Mouse (Mus musculus) hindbrain, embryonic 13.5 days (tissue): Measurements from ENCODE around the gene Gk5. TPM values are rescaled to one million over a fixed set of nuclear protein-coding genes. Genes with fewer than 3 reads are reported as not detected.

Experiments used
- ATAC-seq: fragments of 200-750 bp; cut with Nextera tagmentation; 2 replicates; pipeline ENCODE4 v1.8.0; 2017; ENCODE audit warnings: moderate TSS enrichment; ENCODE audit not compliant: low FRiP score
- H3K27ac ChIP-seq: fragments of 300-500 bp; sonication (generic); 2 replicates; pipeline ENCODE4 v1.5.1; 2015; ENCODE audit warnings: inconsistent platforms, mild to moderate bottlenecking, moderate library complexity
- H3K27me3 ChIP-seq: fragments of 300-500 bp; sonication (generic); 2 replicates; pipeline ENCODE4 v1.6.1; 2015; ENCODE audit warnings: mild to moderate bottlenecking, inconsistent platforms
- H3K36me3 ChIP-seq: fragments of 300-500 bp; sonication (generic); 2 replicates; pipeline ENCODE4 v1.6.1; 2015; ENCODE audit warnings: mild to moderate bottlenecking, inconsistent platforms
- H3K4me1 ChIP-seq: fragments of 300-500 bp; sonication (generic); replicated peaks from 2 replicates; pipeline ENCODE4 v1.6.1; 2015; ENCODE audit warnings: inconsistent platforms
- H3K4me2 ChIP-seq: fragments of 300-500 bp; sonication (generic); 2 replicates; pipeline ENCODE4 v1.6.1; 2015; ENCODE audit warnings: inconsistent platforms, mild to moderate bottlenecking, moderate library complexity
- H3K4me3 ChIP-seq: fragments of 300-500 bp; sonication (generic); 2 replicates; pipeline ENCODE4 v1.5.1; 2015; ENCODE audit warnings: mild to moderate bottlenecking, inconsistent platforms
- H3K9ac ChIP-seq: fragments of 300-500 bp; sonication (generic); 2 replicates; pipeline ENCODE4 v1.6.1; 2015; ENCODE audit warnings: mild to moderate bottlenecking, inconsistent platforms
- H3K9me3 ChIP-seq: fragments of 300-500 bp; sonication (generic); 2 replicates; pipeline ENCODE4 v1.6.1; 2016; ENCODE audit warnings: inconsistent platforms
- WGBS: fragments of 180-500 bp; shearing (Covaris S2); methylation state at CpG from one replicate; pipeline ENCODE4 v1.1.7; 2015; 5-methylcytosine and 5-hydroxymethylcytosine counted together
- polyA plus RNA-seq: library from polyadenylated mRNA; unstranded; fragments of >200 nt; fragmentation: Nextera tagmentation; extraction: Ambion mirVana; gene quantifications from 2 replicates; pipeline ENCODE4 v1.2.1, GENCODE M21; 2015

The Gk5 gene
- polyA plus RNA-seq, 1 experiment from 2014 or later = 2.9 TPM

GRCm38 (mm10) chr9:96197806-96198205, 78.6 kb downstream of the Gk5 start:
- H3K27me3 ChIP-seq = no peaks in the 10 kb centered on the region
- H3K9me3 ChIP-seq = no peaks in the 10 kb centered on the region
- no peak overlapping the region for H3K9ac ChIP-seq
- 0 out of 2 replicates have a peak overlapping the region, but pooled peaks have one; percentile 99 for H3K4me2 ChIP-seq
- 75% methylated on average over 9 of the region's 9 CpGs for WGBS
- H3K36me3 ChIP-seq = no peaks in the 10 kb centered on the region
- ATAC-seq = no peak
- peaks cover 21% of the 10 kb centered on the region for H3K4me1 ChIP-seq
- H3K27ac ChIP-seq = no peak overlapping the region
- no peak overlapping the region for H3K4me3 ChIP-seq

- Histone ChIP-seq H3K4me3 (no peak overlapping the region), H3K4me2 (no peak overlapping the region), H3K27ac (no peak overlapping the region), H3K9ac (no peak overlapping the region), H3K4me1 (no peaks in the 10 kb centered on the region), H3K9me3 (no peaks in the 10 kb centered on the region), H3K27me3 (no peaks in the 10 kb centered on the region), H3K36me3 (no peaks in the 10 kb centered on the region)
- 92% methylated on average over 3 of the region's 3 CpGs for WGBS
- ATAC-seq = no peak
These were observed 84.5 kb downstream of the Gk5 start for GRCm38 (mm10) chr9:96203663-96204062.

GRCm38 (mm10) chr9:96207428-96207827, 88.3 kb downstream of the Gk5 start:
- Histone ChIP-seq H3K27ac (no peak overlapping the region), H3K9me3 (no peaks in the 10 kb centered on the region), H3K9ac (no peak overlapping the region), H3K4me1 (no peaks in the 10 kb centered on the region), H3K27me3 (no peaks in the 10 kb centered on the region), H3K36me3 (no peaks in the 10 kb centered on the region), H3K4me2 (no peak overlapping the region), H3K4me3 (no peak overlapping the region)
- 96% methylated on average over 3 of the region's 3 CpGs for WGBS
- ATAC-seq = no peak

GRCm38 (mm10) chr9:96213036-96213645, 94.0 kb downstream of the Gk5 start:
- no peak overlapping the region for H3K4me2 ChIP-seq
- H3K36me3 ChIP-seq = no peaks in the 10 kb centered on the region
- 94% methylated on average over 3 of the region's 3 CpGs for WGBS
- no peaks in the 10 kb centered on the region for H3K27me3 ChIP-seq
- no peak for ATAC-seq
- H3K4me3 ChIP-seq = no peak overlapping the region
- H3K9me3 ChIP-seq = no peaks in the 10 kb centered on the region
- H3K9ac ChIP-seq = no peak overlapping the region
- H3K4me1 ChIP-seq = no peaks in the 10 kb centered on the region
- H3K27ac ChIP-seq = no peak overlapping the region

- no peaks in the 10 kb centered on the region for H3K27me3 ChIP-seq
- H3K4me3 ChIP-seq = no peak overlapping the region
- no peak for ATAC-seq
- no peaks in the 10 kb centered on the region for H3K9me3 ChIP-seq
- H3K4me2 ChIP-seq = no peak overlapping the region
- no peak overlapping the region for H3K9ac ChIP-seq
- no peak overlapping the region for H3K27ac ChIP-seq
- no peaks in the 10 kb centered on the region for H3K36me3 ChIP-seq
- no peaks in the 10 kb centered on the region for H3K4me1 ChIP-seq
- WGBS = 90% methylated on average over 2 of the region's 2 CpGs
These were observed 95.0 kb downstream of the Gk5 start for GRCm38 (mm10) chr9:96214171-96214570.

- Histone ChIP-seq H3K9ac (no peak overlapping the region), H3K4me1 (no peaks in the 10 kb centered on the region), H3K4me3 (no peak overlapping the region), H3K4me2 (no peak overlapping the region), H3K36me3 (no peaks in the 10 kb centered on the region), H3K27ac (no peak overlapping the region), H3K9me3 (no peaks in the 10 kb centered on the region), H3K27me3 (no peaks in the 10 kb centered on the region)
- no peak for ATAC-seq
- WGBS = 92% methylated on average over 1 of the region's 1 CpGs
These were observed 98.1 kb downstream of the Gk5 start for GRCm38 (mm10) chr9:96217299-96217698.

GRCm38 (mm10) chr9:96217799-96218198, 98.6 kb downstream of the Gk5 start:
- Histone ChIP-seq H3K27me3 (no peaks in the 10 kb centered on the region), H3K36me3 (no peaks in the 10 kb centered on the region), H3K4me3 (no peak overlapping the region), H3K4me2 (no peak overlapping the region), H3K27ac (no peak overlapping the region), H3K9ac (no peak overlapping the region), H3K9me3 (no peaks in the 10 kb centered on the region), H3K4me1 (no peaks in the 10 kb centered on the region)
- ATAC-seq = no peak

- H3K4me2 ChIP-seq = no peak overlapping the region
- no peaks in the 10 kb centered on the region for H3K9me3 ChIP-seq
- H3K9ac ChIP-seq = no peak overlapping the region
- no peaks in the 10 kb centered on the region for H3K36me3 ChIP-seq
- H3K27ac ChIP-seq = no peak overlapping the region
- ATAC-seq = no peak
- H3K4me1 ChIP-seq = no peaks in the 10 kb centered on the region
- no peak overlapping the region for H3K4me3 ChIP-seq
- H3K27me3 ChIP-seq = no peaks in the 10 kb centered on the region
- WGBS = 44% methylated on average over 2 of the region's 2 CpGs
These were observed 100.0 kb downstream of the Gk5 start for GRCm38 (mm10) chr9:96219114-96219669.

GRCm38 (mm10) chr9:96220419-96220818, 101.3 kb downstream of the Gk5 start:
- no peaks in the 10 kb centered on the region for H3K9me3 ChIP-seq
- no peak for ATAC-seq
- H3K9ac ChIP-seq = no peak overlapping the region
- H3K4me2 ChIP-seq = no peak overlapping the region
- H3K4me3 ChIP-seq = no peak overlapping the region
- H3K27ac ChIP-seq = no peak overlapping the region
- no peaks in the 10 kb centered on the region for H3K4me1 ChIP-seq
- no peaks in the 10 kb centered on the region for H3K36me3 ChIP-seq
- no peaks in the 10 kb centered on the region for H3K27me3 ChIP-seq

GRCm38 (mm10) chr9:96223302-96223701, 104.1 kb downstream of the Gk5 start:
- Histone ChIP-seq H3K36me3 (no peaks in the 10 kb centered on the region), H3K9ac (no peak overlapping the region), H3K27ac (no peak overlapping the region), H3K4me3 (no peak overlapping the region), H3K4me2 (no peak overlapping the region), H3K27me3 (no peaks in the 10 kb centered on the region), H3K9me3 (no peaks in the 10 kb centered on the region), H3K4me1 (no peaks in the 10 kb centered on the region)
- ATAC-seq = no peak
- 99% methylated on average over 2 of the region's 2 CpGs for WGBS

- H3K27me3 ChIP-seq = no peaks in the 10 kb centered on the region
- no peak overlapping the region for H3K4me3 ChIP-seq
- H3K9me3 ChIP-seq = no peaks in the 10 kb centered on the region
- H3K4me2 ChIP-seq = no peak overlapping the region
- H3K4me1 ChIP-seq = no peaks in the 10 kb centered on the region
- no peak for ATAC-seq
- H3K36me3 ChIP-seq = no peaks in the 10 kb centered on the region
- H3K9ac ChIP-seq = no peak overlapping the region
- no peak overlapping the region for H3K27ac ChIP-seq
These were observed 109.1 kb downstream of the Gk5 start for GRCm38 (mm10) chr9:96228285-96228684.

GRCm38 (mm10) chr9:96230271-96230670, 111.1 kb downstream of the Gk5 start:
- Histone ChIP-seq H3K4me2 (no peak overlapping the region), H3K9me3 (no peaks in the 10 kb centered on the region), H3K27ac (no peak overlapping the region), H3K27me3 (no peaks in the 10 kb centered on the region), H3K4me1 (no peaks in the 10 kb centered on the region), H3K36me3 (no peaks in the 10 kb centered on the region), H3K4me3 (no peak overlapping the region), H3K9ac (no peak overlapping the region)
- ATAC-seq = no peak
- 34% methylated on average over 2 of the region's 2 CpGs for WGBS
